Mouse (Mus musculus) lung, postnatal 25 days (tissue): Measurements from ENCODE around the gene Hps4.
"Not testable (repeated sequence)": the region's sequence is repeated elsewhere in the genome, so short reads cannot be mapped to it uniquely, and the experiment has no call there.

ENCODE experiments used
- DNase-seq: peaks from one replicate; pipeline ENCODE4 v3.0.0; 2022; ENCODE audit warnings: low spot score

The Hps4 gene

GRCm38 (mm10) chr5:112406017-112406416, 63.1 kb downstream of the Hps4 start:
- no peak for DNase-seq

- DNase-seq, result no peak
Measured at GRCm38 (mm10) chr5:112409274-112409673, 66.4 kb downstream of the Hps4 start.

GRCm38 (mm10) chr5:112411072-112411471, 68.2 kb downstream of the Hps4 start:
- DNase-seq, result no peak

GRCm38 (mm10) chr5:112411514-112412335, 68.8 kb downstream of the Hps4 start:
- DNase-seq, result no peak

GRCm38 (mm10) chr5:112412781-112413180, 69.9 kb downstream of the Hps4 start:
- not testable (repeated sequence) for DNase-seq

GRCm38 (mm10) chr5:112416673-112417072, 73.8 kb downstream of the Hps4 start:
- no peak for DNase-seq

GRCm38 (mm10) chr5:112418023-112418422, 75.1 kb downstream of the Hps4 start:
- DNase-seq, result no peak

GRCm38 (mm10) chr5:112419535-112419934, 76.7 kb downstream of the Hps4 start:
- no peak for DNase-seq

GRCm38 (mm10) chr5:112426635-112427034, 83.8 kb downstream of the Hps4 start:
- DNase-seq, result no peak

- peak; percentile 14 for DNase-seq
Measured at GRCm38 (mm10) chr5:112427283-112427682, 84.4 kb downstream of the Hps4 start.
